Mouse (Mus musculus): ENCODE data around the gene Prss53. TPM values are rescaled to one million over a fixed set of nuclear protein-coding genes. Genes with fewer than 3 reads are reported as not detected.

The Prss53 gene
- total and polyA plus RNA-seq, 2 experiments from 2014 or later = 0.26 TPM; not detected in 1

- Histone ChIP-seq H3K9ac (replicated peaks; ENCODE audit: low read depth, low read length) (peak overlapping the region; percentile 88), H3K9me3 (replicated peaks; ENCODE audit: control insufficient read depth, low read length) (no peaks in the 10 kb centered on the region), H3K4me2 (ENCODE audit: low read depth, low read length) (peak overlapping the region; percentile 94), H3K27ac (ENCODE audit: low read depth) (peak overlapping the region; percentile 97), H3K4me1 (ENCODE audit: control insufficient read depth, insufficient read depth) (peaks cover 10% of the 10 kb centered on the region), H3K27me3 (ENCODE audit: control insufficient read depth, insufficient read depth, low read length) (no peaks in the 10 kb centered on the region), H3K36me3 (replicated peaks; ENCODE audit: control insufficient read depth, insufficient read depth, low read length) (peaks cover 25% of the 10 kb centered on the region), H3K4me3 (ENCODE audit: low read depth, low read length) (peak overlapping the region; percentile 91)
- ATAC-seq (ENCODE audit: insufficient read depth, low read depth) (peak; percentile 90), DNase-seq (ENCODE audit: low spot score) (peak; percentile 96)
- WGBS = under 1% methylated on average over 24 of the region's 43 CpGs
- TF ChIP-seq EP300 (IDR thresholded peaks at IDR 0.05; ENCODE audit: low read depth) (no peak), CTCF (IDR thresholded peaks at IDR 0.05; ENCODE audit: low read depth) (no peak)
Measured at GRCm38 (mm10) chr7:127875627-127876001, 15.2 kb downstream of the Prss53 start.

- Histone ChIP-seq H3K4me3 (ENCODE audit: low read depth, low read length) (peak overlapping the region; percentile 91), H3K27ac (ENCODE audit: low read depth) (peak overlapping the region; percentile 97), H3K4me1 (ENCODE audit: control insufficient read depth, insufficient read depth) (peaks cover 10% of the 10 kb centered on the region), H3K4me2 (ENCODE audit: low read depth, low read length) (peak overlapping the region; percentile 94), H3K9me3 (replicated peaks; ENCODE audit: control insufficient read depth, low read length) (no peaks in the 10 kb centered on the region), H3K9ac (replicated peaks; ENCODE audit: low read depth, low read length) (peak overlapping the region; percentile 88), H3K36me3 (replicated peaks; ENCODE audit: control insufficient read depth, insufficient read depth, low read length) (peaks cover 19% of the 10 kb centered on the region), H3K27me3 (ENCODE audit: control insufficient read depth, insufficient read depth, low read length) (no peaks in the 10 kb centered on the region)
- ATAC-seq (ENCODE audit: insufficient read depth, low read depth) = no peak
- no peak for DNase-seq (ENCODE audit: low spot score)
- WGBS = 7% methylated on average over 20 of the region's 20 CpGs
- TF ChIP-seq CTCF (IDR thresholded peaks at IDR 0.05; ENCODE audit: low read depth) (no peak), EP300 (IDR thresholded peaks at IDR 0.05; ENCODE audit: low read depth) (no peak)
Measured at GRCm38 (mm10) chr7:127874812-127875626, 15.8 kb downstream of the Prss53 start.

- H3K4me1 ChIP-seq (ENCODE audit: control insufficient read depth, insufficient read depth) = peaks cover 7% of the 10 kb centered on the region; the same call in 1 of the 2 replicates
- DNase-seq (ENCODE audit: low spot score) (no peak), ATAC-seq (ENCODE audit: insufficient read depth, low read depth) (no peak)
- H3K36me3 ChIP-seq (replicated peaks; ENCODE audit: control insufficient read depth, insufficient read depth, low read length) = peaks cover 25% of the 10 kb centered on the region
- H3K9me3 ChIP-seq (replicated peaks; ENCODE audit: control insufficient read depth, low read length) = no peaks in the 10 kb centered on the region
- no peaks in the 10 kb centered on the region for H3K27me3 ChIP-seq (ENCODE audit: control insufficient read depth, insufficient read depth, low read length)
- H3K27ac ChIP-seq (ENCODE audit: low read depth) = no peak overlapping the region
- TF ChIP-seq CTCF (IDR thresholded peaks at IDR 0.05; ENCODE audit: low read depth) = no peak
- TF ChIP-seq EP300 (IDR thresholded peaks at IDR 0.05; ENCODE audit: low read depth) = no peak
- H3K4me3 ChIP-seq (ENCODE audit: low read depth, low read length) = no peak overlapping the region
- no peak overlapping the region for H3K9ac ChIP-seq (replicated peaks; ENCODE audit: low read depth, low read length)
- WGBS = 84% methylated on average over 5 of the region's 5 CpGs
- H3K4me2 ChIP-seq (ENCODE audit: low read depth, low read length) = no peak overlapping the region
Measured at GRCm38 (mm10) chr7:127870136-127870821, 20.5 kb downstream of the Prss53 start.

GRCm38 (mm10) chr7:127869149-127869810 lies 21.5 kb downstream of the Prss53 start:
- H3K4me1 ChIP-seq (ENCODE audit: control insufficient read depth, insufficient read depth) = 0 out of 2 replicates have a peak, but pooled peaks cover 3% of the 10 kb centered on the region
- H3K36me3 ChIP-seq (replicated peaks; ENCODE audit: control insufficient read depth, insufficient read depth, low read length) = peaks cover 25% of the 10 kb centered on the region
- ATAC-seq (ENCODE audit: insufficient read depth, low read depth) (peak; percentile 51), DNase-seq (ENCODE audit: low spot score) (peak; percentile 41)
- no peak overlapping the region for H3K4me2 ChIP-seq (ENCODE audit: low read depth, low read length)
- TF ChIP-seq CTCF (IDR thresholded peaks at IDR 0.05; ENCODE audit: low read depth) (no peak), EP300 (IDR thresholded peaks at IDR 0.05; ENCODE audit: low read depth) (no peak)
- H3K27me3 ChIP-seq (ENCODE audit: control insufficient read depth, insufficient read depth, low read length) = no peaks in the 10 kb centered on the region
- H3K4me3 ChIP-seq (ENCODE audit: low read depth, low read length) = no peak overlapping the region
- H3K9me3 ChIP-seq (replicated peaks; ENCODE audit: control insufficient read depth, low read length) = no peaks in the 10 kb centered on the region
- H3K9ac ChIP-seq (replicated peaks; ENCODE audit: low read depth, low read length) = 0 out of 2 replicates have a peak overlapping the region, but pooled peaks have one; percentile 26
- peak overlapping the region; percentile 15; the same call in 1 of the 2 replicates for H3K27ac ChIP-seq (ENCODE audit: low read depth)
- 32% methylated on average over 3 of the region's 3 CpGs for WGBS

GRCm38 (mm10) chr7:127867641-127868040 lies 23.1 kb downstream of the Prss53 start:
- H3K9me3 ChIP-seq (replicated peaks; ENCODE audit: control insufficient read depth, low read length) = no peaks in the 10 kb centered on the region
- ATAC-seq (ENCODE audit: insufficient read depth, low read depth) (no peak), DNase-seq (ENCODE audit: low spot score) (no peak)
- H3K4me3 ChIP-seq (ENCODE audit: low read depth, low read length) = no peak overlapping the region
- no peak for TF ChIP-seq CTCF (IDR thresholded peaks at IDR 0.05; ENCODE audit: low read depth)
- TF ChIP-seq EP300 (IDR thresholded peaks at IDR 0.05; ENCODE audit: low read depth) = no peak
- H3K4me1 ChIP-seq (ENCODE audit: control insufficient read depth, insufficient read depth) = 0 out of 2 replicates have a peak, but pooled peaks cover 3% of the 10 kb centered on the region
- H3K9ac ChIP-seq (replicated peaks; ENCODE audit: low read depth, low read length) = no peak overlapping the region
- WGBS = 95% methylated on average over 18 of the region's 18 CpGs
- peaks cover 25% of the 10 kb centered on the region for H3K36me3 ChIP-seq (replicated peaks; ENCODE audit: control insufficient read depth, insufficient read depth, low read length)
- H3K27me3 ChIP-seq (ENCODE audit: control insufficient read depth, insufficient read depth, low read length) = no peaks in the 10 kb centered on the region
- no peak overlapping the region for H3K4me2 ChIP-seq (ENCODE audit: low read depth, low read length)
- H3K27ac ChIP-seq (ENCODE audit: low read depth) = no peak overlapping the region

Measured in heart, postnatal 0 days (tissue).